Mouse (Mus musculus): ENCODE measurements around the gene Per3.

GRCm38 (mm10) chr4:151088819-151089218 lies 44.4 kb upstream of the Per3 start:
- TF ChIP-seq MYOG (IDR thresholded peaks at IDR 0.05; ENCODE audit: control insufficient read depth, extremely low read depth, insufficient read length) (no peak), USF1 (IDR thresholded peaks at IDR 0.05; ENCODE audit: low read depth) (no peak), CTCF (IDR thresholded peaks at IDR 0.05; ENCODE audit: control insufficient read depth, insufficient read depth, insufficient read length) (no peak), MAX (IDR thresholded peaks at IDR 0.05) (no peak), FOSL1 (IDR thresholded peaks at IDR 0.05; ENCODE audit: insufficient read depth, low read length, poor library complexity, severe bottlenecking) (no peak)

All from C2C12 (cell line).